Mouse (Mus musculus): ENCODE measurements at regions not wholly inside any gene's neighbourhood (a gene's known extent, or its start where the extent isn't known, plus 50 kb on each side); places are given as distances from the start of the nearest gene placed in this dataset.
"Not testable (repeated sequence)": the region's sequence is repeated elsewhere in the genome, so short reads cannot be mapped to it uniquely, and the experiment has no call there.

GRCm38 (mm10) chr13:7007091-7007490, 358.5 kb upstream of the Pfkp start:
- DNase-seq (ENCODE audit: low spot score) = no peak

- not testable (repeated sequence) for DNase-seq (ENCODE audit: low spot score)
Measured at GRCm38 (mm10) chr13:6998508-6999278, 350.1 kb upstream of the Pfkp start.

- no peak for DNase-seq (ENCODE audit: low spot score)
Measured at GRCm38 (mm10) chr13:6998094-6998493, 349.5 kb upstream of the Pfkp start.

DNA sequence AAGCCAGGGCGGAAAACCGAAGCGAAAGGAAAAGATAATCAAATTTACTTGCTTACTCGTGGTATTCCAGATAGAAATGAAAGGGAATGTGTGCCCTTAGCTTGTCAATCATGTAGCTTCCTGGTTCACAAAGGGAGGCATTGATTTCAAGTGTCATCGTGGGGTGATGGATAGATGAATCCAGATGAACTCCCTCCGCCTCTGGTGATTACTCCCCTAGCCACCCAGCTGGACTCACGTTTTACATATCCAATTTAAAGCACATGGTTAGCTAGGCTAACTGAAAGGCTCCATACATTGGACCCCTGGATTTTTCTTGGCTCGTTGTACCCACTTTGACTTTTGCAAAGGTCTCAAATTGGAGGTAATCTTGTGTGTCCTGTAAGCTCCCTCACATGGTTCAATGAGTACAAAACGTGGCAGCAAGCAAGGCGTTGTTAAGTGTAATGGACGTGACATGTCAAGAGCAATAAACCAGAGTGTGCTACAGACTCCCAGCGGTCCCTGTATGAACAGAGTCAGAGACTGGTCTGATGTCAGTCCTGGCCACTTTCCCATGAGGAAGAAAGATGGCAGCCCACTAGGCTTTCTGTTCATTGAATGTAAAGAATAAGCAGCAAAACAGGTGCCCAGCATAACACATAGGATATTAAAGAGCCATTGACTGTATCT, 343.9 kb upstream of the Pfkp start:
- DNase-seq (ENCODE audit: low spot score) = no peak

- DNase-seq (ENCODE audit: low spot score) = no peak
Measured at GRCm38 (mm10) chr13:6991714-6992113, 343.1 kb upstream of the Pfkp start.

GRCm38 (mm10) chr13:6985012-6985996, 336.7 kb upstream of the Pfkp start:
- DNase-seq (ENCODE audit: low spot score) = no peak

DNA sequence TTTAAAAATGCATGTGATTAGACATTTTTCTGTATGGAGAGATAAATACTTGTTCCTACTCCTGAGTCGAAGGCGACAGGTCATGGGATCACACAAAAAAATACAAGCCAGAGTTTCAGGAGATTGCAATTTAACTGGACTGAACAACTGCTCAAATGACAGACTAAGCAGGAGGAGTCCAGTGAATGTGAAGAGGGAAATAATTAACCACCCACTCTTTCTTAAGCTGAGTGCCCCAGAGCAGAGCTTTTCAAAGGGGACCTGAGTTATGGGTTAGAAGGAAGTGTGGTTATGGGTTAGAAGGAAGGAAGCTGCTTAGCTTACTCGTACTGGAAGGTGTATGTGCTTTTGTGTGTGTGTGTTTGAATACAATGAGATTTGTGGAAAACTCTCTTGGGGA, 307.1 kb upstream of the Pfkp start:
- DNase-seq (ENCODE audit: low spot score) = no peak

DNA sequence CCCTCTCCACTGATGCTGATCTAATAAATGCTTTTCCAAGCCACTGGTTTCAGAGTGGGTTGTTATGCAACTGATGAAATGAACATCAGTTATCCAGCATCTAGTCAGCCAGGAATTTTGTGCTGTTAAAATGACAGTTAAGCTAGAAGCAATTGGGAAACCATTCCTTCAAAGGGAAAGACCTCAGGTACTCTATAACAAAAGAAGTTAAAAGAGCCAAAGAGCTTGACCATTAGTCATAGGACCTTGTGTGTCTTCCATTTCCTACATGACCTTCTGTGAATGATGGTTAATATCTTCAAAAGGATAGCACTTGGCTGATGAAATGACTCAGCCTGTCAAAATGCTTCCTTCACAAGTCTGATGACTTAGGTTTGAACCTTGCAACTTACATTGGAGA, 275.6 kb upstream of the Pfkp start:
- no peak for DNase-seq (ENCODE audit: low spot score)

GRCm38 (mm10) chr13:6922357-6922721, 273.8 kb upstream of the Pfkp start:
- DNase-seq (ENCODE audit: low spot score) = no peak

- no peak for DNase-seq (ENCODE audit: low spot score)
Measured at GRCm38 (mm10) chr13:6921691-6922356, 273.2 kb upstream of the Pfkp start.

- DNase-seq (ENCODE audit: low spot score) = no peak
Measured at GRCm38 (mm10) chr13:6906000-6906399, 257.4 kb upstream of the Pfkp start.

GRCm38 (mm10) chr13:6901682-6902081, 253.1 kb upstream of the Pfkp start:
- DNase-seq (ENCODE audit: low spot score) = no peak

DNA sequence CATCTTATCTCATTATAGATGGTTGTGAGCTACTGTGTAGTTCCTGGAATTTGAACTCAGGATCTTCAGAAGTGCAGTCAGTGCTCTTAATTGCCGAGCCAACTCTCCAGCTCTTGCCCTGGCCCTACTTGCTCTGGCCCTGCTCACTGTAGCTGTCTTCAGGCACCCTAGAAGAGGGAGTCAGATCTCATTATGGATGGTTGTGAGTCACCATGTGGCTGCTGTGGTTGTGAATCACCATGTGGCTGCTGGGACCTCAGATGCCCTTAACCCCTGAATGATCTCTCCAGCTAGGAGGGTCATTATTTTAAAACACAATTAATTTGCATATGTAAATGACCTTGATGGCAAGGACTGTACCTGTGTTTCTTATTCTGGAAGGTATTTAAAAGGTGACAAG, 249.1 kb upstream of the Pfkp start:
- DNase-seq (ENCODE audit: low spot score) = no peak

- no peak for DNase-seq (ENCODE audit: low spot score)
Measured at GRCm38 (mm10) chr13:6891458-6892076, 243.0 kb upstream of the Pfkp start.

- DNase-seq (ENCODE audit: low spot score) = not testable (repeated sequence)
Measured at GRCm38 (mm10) chr13:6889446-6889845, 240.9 kb upstream of the Pfkp start.

DNA sequence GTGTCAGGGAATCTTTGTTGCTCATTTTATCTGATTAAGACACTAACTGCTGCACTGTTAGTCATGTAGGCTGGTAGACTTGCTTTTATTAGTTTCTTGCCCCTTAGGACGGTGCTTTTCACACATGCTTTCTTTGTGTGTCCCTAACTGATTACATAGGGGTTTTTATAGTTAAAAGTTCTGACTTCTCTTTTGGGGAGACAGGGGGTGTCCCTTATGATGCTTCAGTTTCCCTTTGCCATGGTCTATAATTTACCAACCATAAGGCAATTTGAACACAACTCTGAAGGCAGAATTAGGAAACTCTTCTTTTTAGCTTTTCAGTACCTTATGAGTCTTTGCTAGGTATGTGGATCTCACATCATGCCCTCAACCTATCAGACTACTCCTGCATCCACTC, 239.8 kb upstream of the Pfkp start:
- no peak for DNase-seq (ENCODE audit: low spot score)

DNA sequence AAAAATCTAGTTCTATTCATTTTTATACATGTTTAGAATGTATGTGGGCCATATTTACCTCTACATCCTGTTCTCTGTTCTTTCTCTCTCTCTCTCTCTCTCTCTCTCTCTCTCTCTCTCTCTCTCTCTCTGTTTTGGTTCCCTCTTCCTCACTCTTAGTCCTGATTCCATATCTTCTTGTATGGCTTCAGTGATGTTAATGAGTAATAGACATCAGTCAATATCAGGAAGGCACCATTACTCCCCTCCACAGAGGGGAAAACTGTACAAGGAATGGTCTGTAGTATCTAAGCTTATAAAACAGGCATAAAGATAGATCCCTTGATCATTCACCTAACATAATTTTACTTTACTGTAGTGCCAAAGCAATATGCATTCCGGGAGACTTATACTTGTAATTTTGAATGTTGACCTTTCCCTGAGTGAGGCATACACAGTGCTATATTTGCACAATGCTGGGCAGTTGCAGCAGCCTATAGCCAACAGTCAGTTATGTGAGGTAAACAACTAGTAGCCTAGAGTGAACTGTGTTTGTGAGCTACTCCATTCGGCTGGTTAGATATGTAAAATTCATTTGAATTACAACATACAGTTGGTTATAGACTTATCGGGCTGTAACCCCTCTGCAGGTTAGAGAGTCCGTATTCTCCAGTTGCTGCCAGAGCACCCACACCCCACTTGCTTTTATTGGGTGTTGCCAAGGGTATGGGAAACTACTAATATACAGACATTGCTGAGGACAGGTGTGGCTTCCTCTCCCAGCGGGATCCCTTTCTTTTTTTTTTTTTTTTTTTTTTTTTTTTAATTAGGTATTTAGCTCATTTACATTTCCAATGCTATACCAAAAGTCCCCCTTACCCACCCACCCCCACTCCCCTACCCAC, 228.7 kb upstream of the Pfkp start:
- no peak for DNase-seq (ENCODE audit: low spot score)

DNA sequence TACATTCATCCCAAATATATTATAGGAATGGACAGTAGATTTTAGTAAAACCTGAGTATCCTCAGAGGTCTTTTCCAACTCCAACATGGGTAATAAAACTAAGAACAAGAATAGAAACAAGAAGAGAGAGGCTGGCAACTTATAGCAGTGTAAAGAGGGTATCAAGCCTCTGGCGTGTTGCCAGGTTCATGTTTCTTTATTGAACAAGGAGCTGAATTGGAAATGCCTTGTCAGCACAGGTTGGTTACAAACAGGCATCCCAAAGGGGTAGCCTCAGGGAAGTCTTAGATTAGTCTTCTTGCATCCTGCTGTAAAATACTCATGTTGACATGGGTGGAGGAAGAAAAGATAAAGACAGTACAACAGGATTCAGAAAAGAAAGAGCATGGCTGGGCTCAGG, 213.6 kb upstream of the Pfkp start:
- no peak for DNase-seq (ENCODE audit: low spot score)

- no peak for DNase-seq (ENCODE audit: low spot score)
Measured at GRCm38 (mm10) chr13:6859551-6859950, 211.0 kb upstream of the Pfkp start.
